ENCODE assay signal across 10 mouse cellular contexts in genomic region chr11:78276169-78276568, GRCm38 (mm10). TPM values are rescaled to one million over a fixed set of nuclear protein-coding genes. Genes with fewer than 3 reads are reported as not detected.
DNase-seq lines count a peak whose midpoint lies in the region; ATAC-seq and TF ChIP-seq lines count a peak whose summit lies in the region.
"Not testable (repeated sequence)": the region's sequence is repeated elsewhere in the genome, so short reads cannot be mapped to it uniquely, and the experiment has no call there.
"Had no signal": no experiment of that assay in that cellular context is flagged by ENCODE, and none has a peak within 500 bp of the region (broad histone marks: within the 10 kb centered on the region; RNA-seq: fewer than 3 reads in every experiment).

No protein-coding gene starts in this region.

- TF ChIP-seq CTCF in E14TG2a.4 (conservative IDR thresholded peaks at IDR 0.05; ENCODE audit: low read length) = peak; percentile 33
- TF ChIP-seq CTCF in intestine, postnatal 0 days (IDR thresholded peaks at IDR 0.05; ENCODE audit: low read depth) = peak; percentile 53
- TF ChIP-seq CTCF in liver, adult 2 months (IDR thresholded peaks at IDR 0.05; ENCODE audit: low read depth, low read length) = peak; percentile 30; the same call in 1 of the 2 replicates

- DNase-seq in 3134 (ENCODE audit: extremely low read depth, insufficient read length, low spot score) = peak; percentile 15
- DNase-seq in T-cell, adult 2 months (ENCODE audit: low spot score) = peak; percentile 10
- peak; percentile 13 for DNase-seq in embryo, embryonic 10.5 days (ENCODE audit: low spot score)
- not testable (repeated sequence) for DNase-seq in liver, adult 2 months (ENCODE audit: extremely low read depth, low read depth, low spot score)
- DNase-seq in naive thymus-derived CD4-positive, alpha-beta T cell, adult 2 months (ENCODE audit: low read depth) = peak; percentile 29
- peak; percentile 59 for DNase-seq in thymus, postnatal 4 days

- H3K9me3 ChIP-seq in E14TG2a.4 (ENCODE audit: low read length); intestine, postnatal 0 days (ENCODE audit: control insufficient read depth): not testable (repeated sequence)

- not testable (repeated sequence) for H3K4me3 ChIP-seq in E14TG2a.4 (replicated peaks; ENCODE audit: low read length); intestine, postnatal 0 days (ENCODE audit: low read depth, low read length); liver, adult 2 months (ENCODE audit: insufficient read depth, low read depth, low read length)

- H3K79me2 ChIP-seq in liver, adult 2 months (ENCODE audit: control insufficient read depth, insufficient read depth, low read length) = not testable (repeated sequence)

- not testable (repeated sequence) for H3K4me2 ChIP-seq in intestine, postnatal 0 days (replicated peaks; ENCODE audit: low read depth)

- not testable (repeated sequence) for H3K27me3 ChIP-seq in E14TG2a.4 (ENCODE audit: insufficient read depth, low read length); intestine, postnatal 0 days (replicated peaks; ENCODE audit: control insufficient read depth, insufficient read depth, low read length); liver, adult 2 months (ENCODE audit: control insufficient read depth, insufficient read depth, low read length)

- H3K36me3 ChIP-seq in E14TG2a.4 (ENCODE audit: insufficient read depth, low read length) = peaks cover 100% of the 10 kb centered on the region
- H3K36me3 ChIP-seq in intestine, postnatal 0 days (ENCODE audit: control insufficient read depth, insufficient read depth) = peaks cover 97% of the 10 kb centered on the region
- peaks cover 90% of the 10 kb centered on the region for H3K36me3 ChIP-seq in liver, adult 2 months (ENCODE audit: control insufficient read depth, insufficient read depth, low read length)

- not testable (repeated sequence) for ATAC-seq in intestine, postnatal 0 days

- 96% methylated on average over 4 of the region's 4 CpGs for WGBS in intestine, postnatal 0 days
- 95% methylated on average over 4 of the region's 4 CpGs for WGBS in liver, adult 2 months

- not testable (repeated sequence) for H3K27ac ChIP-seq in intestine, postnatal 0 days (ENCODE audit: low read depth, low read length); liver, adult 2 months (replicated peaks; ENCODE audit: insufficient read depth, low read depth, low read length)

- H3K4me1 ChIP-seq in E14TG2a.4 (replicated peaks; ENCODE audit: low read depth, low read length); intestine, postnatal 0 days (replicated peaks; ENCODE audit: control insufficient read depth, insufficient read depth, low read length); liver, adult 2 months (ENCODE audit: control insufficient read depth, insufficient read depth, low read length): not testable (repeated sequence)

- H3K9ac ChIP-seq in intestine, postnatal 0 days (ENCODE audit: low read depth, low read length); liver, adult 2 months (ENCODE audit: low read depth, low read length): not testable (repeated sequence)

- TF ChIP-seq POLR2A in liver, adult 2 months (IDR thresholded peaks at IDR 0.05; ENCODE audit: extremely low read depth, insufficient read depth, low read length) = not testable (repeated sequence)

RNA-seq across cellular contexts. Expression of gene BC030499, which starts 14.5 kb away (rescaled TPM):
- 0.07 TPM in 1 of 2 replicates, not detected in the other for polyA plus RNA-seq in intestine, postnatal 0 days (2015; fragmentation: Nextera tagmentation; extraction: Ambion mirVana)
- total RNA-seq in liver, adult 2 months (2014; rRNA removed) = 0.18 and 0.27 TPM in 2 replicates
- 0.11 and 0.13 TPM in 2 replicates for polyA plus RNA-seq in liver, adult 2 months (2012; rRNA removed)
- total RNA-seq: granulocyte monocyte progenitor cell, adult 5-6 weeks had no signal
- polyA plus RNA-seq: forebrain, embryonic 16.5 days had no signal

RNA-seq across cellular contexts. Expression of gene 2610507B11Rik, which starts 14.6 kb away (rescaled TPM):
- 49.9 and 54.9 TPM in 2 replicates for polyA plus RNA-seq in intestine, postnatal 0 days (2015; fragmentation: Nextera tagmentation; extraction: Ambion mirVana)
- total RNA-seq in liver, adult 2 months (2014; rRNA removed) = 66.7 and 68.6 TPM in 2 replicates
- 42.5 and 43.6 TPM in 2 replicates for polyA plus RNA-seq in liver, adult 2 months (2012; rRNA removed)

RNA-seq across cellular contexts. Expression of gene Spag5, which starts 25.2 kb away (rescaled TPM):
- polyA plus RNA-seq in intestine, postnatal 0 days (2015; fragmentation: Nextera tagmentation; extraction: Ambion mirVana) = 4.5 and 4.6 TPM in 2 replicates
- total RNA-seq in liver, adult 2 months (2014; rRNA removed) = 0.54 and 0.83 TPM in 2 replicates
- 0.15 and 0.19 TPM in 2 replicates for polyA plus RNA-seq in liver, adult 2 months (2012; rRNA removed)

RNA-seq across cellular contexts. Expression of gene Supt6, which starts 30.4 kb away (rescaled TPM):
- polyA plus RNA-seq in intestine, postnatal 0 days (2015; fragmentation: Nextera tagmentation; extraction: Ambion mirVana) = 8.8 and 9.5 TPM in 2 replicates
- total RNA-seq in liver, adult 2 months (2014; rRNA removed) = 11.0 and 13.0 TPM in 2 replicates
- polyA plus RNA-seq in liver, adult 2 months (2012; rRNA removed) = 8.0 and 8.9 TPM in 2 replicates

RNA-seq across cellular contexts. Expression of gene Sdf2, which starts 30.6 kb away (rescaled TPM):
- 61.8 and 66.6 TPM in 2 replicates for polyA plus RNA-seq in intestine, postnatal 0 days (2015; fragmentation: Nextera tagmentation; extraction: Ambion mirVana)
- 45.5 and 48.1 TPM in 2 replicates for total RNA-seq in liver, adult 2 months (2014; rRNA removed)
- 63.9 and 70.1 TPM in 2 replicates for polyA plus RNA-seq in liver, adult 2 months (2012; rRNA removed)
